Mouse (Mus musculus): ENCODE data around the gene Anp32b.

- TF ChIP-seq TAL1 (IDR thresholded peaks at IDR 0.05; ENCODE audit: low read length) (no peak), GATA1 (IDR thresholded peaks at IDR 0.05; ENCODE audit: low read length) (no peak)
Observed at GRCm38 (mm10) chr4:46450519-46451131, at the start of gene Anp32b.
